Mouse (Mus musculus): ENCODE measurements around the gene Akr1c20. TPM values are rescaled to one million over a fixed set of nuclear protein-coding genes. Genes with fewer than 3 reads are reported as not detected.

Akr1c20 gene
- not detected in 2 replicates for polyA plus RNA-seq (2016; fragmentation: Nextera tagmentation; extraction: Ambion mirVana)

- no peak within 1 kb of the TSS for H3K4me3 ChIP-seq
Measured at GRCm38 (mm10) chr13:4523201-4523838, at the start of gene Akr1c20. Akr1c20 (minus strand) TSS chr13:4523345.

GRCm38 (mm10) chr13:4565996-4566395 lies 42.9 kb upstream of the Akr1c20 start:
- Histone ChIP-seq H3K4me3 (no peak overlapping the region), H3K27ac (no peak overlapping the region), H3K36me3 (no peaks in the 10 kb centered on the region), H3K4me1 (no peaks in the 10 kb centered on the region), H3K27me3 (ENCODE audit: low read depth, poor library complexity, severe bottlenecking) (no peaks in the 10 kb centered on the region), H3K9me3 (replicated peaks) (no peaks in the 10 kb centered on the region)
- 90% methylated on average over 2 of the region's 2 CpGs for WGBS
- DNase-seq (ENCODE audit: low spot score) = no peak

More at GRCm38 (mm10) chr13:4523201-4523838, at the start of gene Akr1c20:
- Histone ChIP-seq H3K27ac (no peak within 1 kb of the TSS), H3K4me1 (no peaks in the 10 kb centered on the region), H3K9me3 (replicated peaks) (no peaks in the 10 kb centered on the region), H3K27me3 (ENCODE audit: low read depth, poor library complexity, severe bottlenecking) (no peaks in the 10 kb centered on the region), H3K36me3 (no peaks in the 10 kb centered on the region)
- DNase-seq (ENCODE audit: low spot score) = no peak
- WGBS = 83% methylated on average over 2 of the region's 2 CpGs

GRCm38 (mm10) chr13:4560500-4560899 lies 37.4 kb upstream of the Akr1c20 start:
- H3K36me3 ChIP-seq = no peaks in the 10 kb centered on the region
- H3K27ac ChIP-seq = no peak overlapping the region
- H3K9me3 ChIP-seq (replicated peaks) = no peaks in the 10 kb centered on the region
- H3K4me3 ChIP-seq = no peak overlapping the region
- H3K27me3 ChIP-seq (ENCODE audit: low read depth, poor library complexity, severe bottlenecking) = no peaks in the 10 kb centered on the region
- no peaks in the 10 kb centered on the region for H3K4me1 ChIP-seq
- DNase-seq (ENCODE audit: low spot score) = no peak

- no peaks in the 10 kb centered on the region for H3K36me3 ChIP-seq
- no peak for DNase-seq (ENCODE audit: low spot score)
- no peaks in the 10 kb centered on the region for H3K27me3 ChIP-seq (ENCODE audit: low read depth, poor library complexity, severe bottlenecking)
- no peak overlapping the region for H3K4me3 ChIP-seq
- 83% methylated on average over 1 of the region's 1 CpGs for WGBS
- H3K27ac ChIP-seq = no peak overlapping the region
- no peaks in the 10 kb centered on the region for H3K9me3 ChIP-seq (replicated peaks)
- H3K4me1 ChIP-seq = no peaks in the 10 kb centered on the region
Measured at GRCm38 (mm10) chr13:4559143-4559542, 36.0 kb upstream of the Akr1c20 start.

- H3K4me3 ChIP-seq = no peak overlapping the region
- no peaks in the 10 kb centered on the region for H3K27me3 ChIP-seq (ENCODE audit: low read depth, poor library complexity, severe bottlenecking)
- H3K27ac ChIP-seq = no peak overlapping the region
- H3K4me1 ChIP-seq = no peaks in the 10 kb centered on the region
- 91% methylated on average over 2 of the region's 2 CpGs for WGBS
- H3K36me3 ChIP-seq = no peaks in the 10 kb centered on the region
- no peaks in the 10 kb centered on the region for H3K9me3 ChIP-seq (replicated peaks)
- DNase-seq (ENCODE audit: low spot score) = no peak
Measured at GRCm38 (mm10) chr13:4514811-4515210, 8.3 kb downstream of the Akr1c20 start.

- no peak overlapping the region for H3K4me3 ChIP-seq
- 68% methylated on average over 1 of the region's 1 CpGs for WGBS
- no peaks in the 10 kb centered on the region for H3K4me1 ChIP-seq
- H3K27ac ChIP-seq = no peak overlapping the region
- DNase-seq (ENCODE audit: low spot score) = no peak
- no peaks in the 10 kb centered on the region for H3K9me3 ChIP-seq (replicated peaks)
- no peaks in the 10 kb centered on the region for H3K27me3 ChIP-seq (ENCODE audit: low read depth, poor library complexity, severe bottlenecking)
- no peaks in the 10 kb centered on the region for H3K36me3 ChIP-seq
Measured at GRCm38 (mm10) chr13:4467896-4468295, 55.2 kb downstream of the Akr1c20 start.

- 86% methylated on average over 2 of the region's 2 CpGs for WGBS
- DNase-seq (ENCODE audit: low spot score) = no peak
- no peaks in the 10 kb centered on the region for H3K36me3 ChIP-seq
- no peaks in the 10 kb centered on the region for H3K27me3 ChIP-seq (ENCODE audit: low read depth, poor library complexity, severe bottlenecking)
- H3K4me1 ChIP-seq = no peaks in the 10 kb centered on the region
- no peak overlapping the region for H3K4me3 ChIP-seq
- no peaks in the 10 kb centered on the region for H3K9me3 ChIP-seq (replicated peaks)
- no peak overlapping the region for H3K27ac ChIP-seq
Measured at GRCm38 (mm10) chr13:4465641-4466040, 57.5 kb downstream of the Akr1c20 start.

Other genes with a start within 250 kb of the Akr1c20 start
- gene Akr1c12, start 243.9 kb downstream of the Akr1c20 start, polyA plus RNA-seq (2016; fragmentation: Nextera tagmentation; extraction: Ambion mirVana) = 0.29 TPM in 2 replicates
- gene Akr1c6, start 89.0 kb downstream of the Akr1c20 start, polyA plus RNA-seq (2016; fragmentation: Nextera tagmentation; extraction: Ambion mirVana) = not detected in 2 replicates
- gene Akr1c21, start 50.7 kb upstream of the Akr1c20 start, polyA plus RNA-seq (2016; fragmentation: Nextera tagmentation; extraction: Ambion mirVana) = not detected in 2 replicates
- 42.2 and 47.5 TPM in 2 replicates for gene Akr1e1, start 85.8 kb upstream of the Akr1c20 start, polyA plus RNA-seq (2016; fragmentation: Nextera tagmentation; extraction: Ambion mirVana)